Mouse (Mus musculus): ENCODE measurements around the gene Glud1.

Glud1 gene

GRCm38 (mm10) chr14:34310234-34310965 is at the start of gene Glud1, which contains the start of gene Shld2:
Gene Glud1 (plus strand): TSS chr14:34310727.
Gene Shld2 (minus strand): TSS chr14:34310493.
- peak; percentile 96 for DNase-seq

DNA sequence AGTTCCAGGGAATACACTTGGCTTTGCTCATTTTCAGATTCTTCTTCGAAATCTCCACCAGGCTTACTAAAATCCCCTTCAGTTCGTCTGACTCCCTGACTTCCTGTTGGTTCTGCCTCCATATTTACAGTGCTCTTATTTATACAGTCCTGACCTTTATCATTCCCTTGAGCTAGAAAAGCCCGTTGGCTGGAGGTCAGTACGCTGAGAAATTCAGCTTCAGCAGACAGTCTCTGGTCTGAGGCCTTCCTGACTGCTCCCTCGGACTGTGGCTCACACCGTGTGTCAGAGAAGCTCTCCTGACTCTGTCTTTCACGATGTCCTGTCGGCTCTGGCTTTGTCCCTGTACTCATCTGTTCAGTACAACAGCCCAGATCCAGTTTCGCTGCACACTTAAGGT is 42.5 kb upstream of the Glud1 start:
- no peak for DNase-seq

- no peak for DNase-seq
These were observed 37.2 kb upstream of the Glud1 start for GRCm38 (mm10) chr14:34273280-34273679.

DNA sequence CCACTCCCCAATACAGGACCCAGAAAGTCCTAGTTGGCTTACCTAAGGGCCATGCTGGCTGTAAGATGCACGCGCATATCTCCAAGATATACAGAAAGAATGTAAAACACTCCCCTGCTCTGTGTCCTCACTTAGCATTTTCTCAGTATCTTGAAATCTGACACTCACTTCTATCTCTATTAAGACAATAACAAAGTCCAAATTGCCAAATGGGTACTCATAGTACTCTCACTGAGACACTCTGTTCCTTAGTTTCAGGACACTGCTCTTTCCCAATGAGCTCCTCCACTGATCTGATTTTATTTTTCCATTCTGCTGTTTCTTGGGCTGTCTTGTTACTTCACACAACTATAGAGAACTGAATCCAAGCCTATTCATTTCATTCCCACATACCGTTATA is 36.4 kb upstream of the Glud1 start:
- DNase-seq, result no peak

GRCm38 (mm10) chr14:34275225-34275624 is 35.3 kb upstream of the Glud1 start:
- no peak for DNase-seq

DNA sequence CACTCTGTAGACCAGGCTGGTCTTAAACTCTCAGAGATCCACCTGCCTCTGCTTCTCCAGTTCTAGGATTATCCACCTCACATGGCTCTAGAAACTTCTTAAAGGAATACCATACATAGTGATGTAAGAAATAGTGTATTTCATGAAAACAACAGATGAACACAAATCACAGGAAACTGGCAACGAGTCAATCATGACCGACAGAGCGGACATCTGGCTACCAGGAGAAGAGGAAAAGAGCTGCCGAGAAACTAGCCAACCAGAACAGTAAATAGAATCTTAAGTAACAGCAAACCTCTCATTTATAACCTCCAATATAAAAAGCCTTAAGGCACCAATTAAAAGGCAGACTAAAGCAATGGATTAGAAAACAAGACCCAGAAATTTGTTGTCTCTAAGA is 30.8 kb upstream of the Glud1 start:
- DNase-seq, result no peak

DNA sequence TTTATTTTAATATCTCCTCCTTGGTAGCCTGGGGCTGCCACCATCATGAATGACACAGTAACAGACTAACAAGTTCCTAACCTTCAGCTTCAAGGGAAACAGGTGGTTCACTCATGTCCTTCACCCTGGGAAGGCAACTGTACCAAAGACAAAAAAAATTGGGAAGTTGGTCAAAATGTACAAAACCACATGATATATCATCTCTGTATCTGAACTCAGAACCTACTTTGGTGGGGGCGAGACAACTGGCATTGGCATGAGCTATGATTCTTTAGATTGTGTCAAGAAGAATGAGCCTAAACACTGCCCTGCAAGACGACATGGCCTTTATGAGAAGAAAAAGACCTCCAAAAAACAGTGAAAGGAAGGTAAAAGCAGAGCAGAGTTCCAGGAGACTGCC is 29.7 kb upstream of the Glud1 start:
- no peak for DNase-seq

DNA sequence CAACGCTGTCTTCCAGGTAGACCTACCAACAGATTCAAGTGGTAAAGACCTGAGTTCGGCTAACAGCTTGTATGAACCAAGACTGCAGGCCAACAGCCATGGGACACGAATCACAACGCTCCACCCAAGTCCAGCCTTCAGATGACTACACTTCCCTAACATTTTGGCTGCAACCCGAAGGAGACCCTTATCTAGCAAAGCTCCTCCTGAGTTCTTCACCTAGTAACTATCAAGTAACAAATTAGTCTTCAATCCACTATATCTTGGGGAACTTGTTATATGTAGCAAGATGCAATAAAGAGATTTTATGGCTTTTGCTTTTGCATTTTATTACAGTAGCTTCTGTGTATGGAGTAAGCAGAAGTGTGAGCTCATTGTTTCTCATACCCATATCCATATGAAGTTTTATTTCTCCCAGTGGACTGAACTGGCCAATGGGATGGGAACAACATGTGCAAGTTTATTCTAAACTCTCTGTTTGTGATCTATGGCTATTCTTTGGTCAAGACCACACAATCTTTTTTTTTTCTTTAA is 28.7 kb upstream of the Glud1 start:
- DNase-seq, result no peak

GRCm38 (mm10) chr14:34288396-34288795 is 22.1 kb upstream of the Glud1 start:
- DNase-seq, result no peak

DNA sequence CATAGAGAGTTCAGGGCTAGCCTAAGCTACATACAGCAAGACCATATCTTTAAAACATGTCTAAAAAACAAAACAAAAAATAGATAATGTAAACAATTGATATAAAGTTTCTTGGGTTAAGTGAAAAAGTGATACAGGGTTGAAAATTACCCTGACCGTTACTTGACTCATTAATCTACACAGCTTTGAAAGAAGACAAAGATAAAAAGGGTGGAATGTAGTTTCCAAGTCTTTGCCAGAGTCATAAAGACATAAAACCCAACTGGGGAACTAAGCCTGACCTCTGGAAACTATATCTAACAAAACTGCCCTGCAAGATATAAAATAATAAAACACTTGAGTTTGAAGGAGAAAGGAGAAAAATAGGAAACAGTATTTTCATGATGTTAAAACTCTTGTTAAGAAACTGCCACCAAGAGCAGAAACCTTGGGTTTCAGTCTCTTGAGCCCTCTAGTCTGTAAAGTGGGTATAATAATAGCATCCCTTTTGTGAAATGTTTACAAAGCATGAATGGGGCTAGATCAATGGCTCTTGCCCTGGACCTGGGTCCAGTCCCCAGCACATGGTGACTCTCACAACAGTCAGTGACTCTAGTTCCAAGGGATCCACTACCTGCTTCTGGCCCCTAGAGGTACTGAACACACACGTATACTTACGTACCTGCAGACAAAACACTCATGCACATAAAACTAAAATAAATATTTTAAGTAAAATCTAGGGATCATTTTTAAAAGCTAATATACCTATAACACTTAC is 21.1 kb upstream of the Glud1 start:
- DNase-seq, result no peak

DNA sequence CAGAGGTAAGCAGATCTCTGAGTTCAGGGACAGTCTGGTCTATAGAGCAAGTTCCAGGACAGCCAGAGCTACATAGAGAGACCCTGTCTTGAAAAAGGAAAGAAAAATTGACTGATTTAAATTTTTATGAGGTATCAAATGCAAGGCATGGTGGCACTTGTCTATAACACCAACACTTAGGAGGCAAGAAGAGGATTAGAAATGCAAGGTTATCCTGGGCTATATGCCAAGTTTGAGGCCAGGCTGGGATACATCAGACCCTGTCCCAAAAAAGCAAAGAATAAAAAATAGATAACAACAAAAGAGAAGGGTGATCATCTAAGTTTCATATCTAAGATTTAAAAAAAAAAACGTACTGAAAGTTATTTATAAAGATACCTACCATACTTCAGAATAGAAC is 20.3 kb upstream of the Glud1 start:
- no peak for DNase-seq

DNA sequence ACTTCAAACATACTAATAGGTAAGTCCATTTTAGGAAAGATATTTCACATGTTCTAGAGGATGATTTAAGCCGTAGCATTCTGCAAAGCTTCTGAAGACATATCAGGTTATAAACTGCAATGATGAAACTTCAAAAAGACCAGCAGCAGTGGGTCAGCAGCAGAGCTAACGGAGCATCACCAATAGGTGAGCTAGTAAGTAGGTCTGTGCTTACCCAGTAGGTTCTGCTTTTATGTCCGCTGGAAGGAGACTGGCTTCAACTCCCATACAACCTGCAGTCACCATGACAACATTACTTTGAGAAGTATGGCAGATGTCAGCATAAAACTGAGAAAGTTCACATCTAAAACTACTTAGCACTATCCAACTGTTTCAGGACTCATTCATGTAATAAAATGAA is 16.9 kb upstream of the Glud1 start:
- no peak for DNase-seq

- no peak for DNase-seq
These were observed 14.2 kb upstream of the Glud1 start for GRCm38 (mm10) chr14:34296350-34296749.

DNA sequence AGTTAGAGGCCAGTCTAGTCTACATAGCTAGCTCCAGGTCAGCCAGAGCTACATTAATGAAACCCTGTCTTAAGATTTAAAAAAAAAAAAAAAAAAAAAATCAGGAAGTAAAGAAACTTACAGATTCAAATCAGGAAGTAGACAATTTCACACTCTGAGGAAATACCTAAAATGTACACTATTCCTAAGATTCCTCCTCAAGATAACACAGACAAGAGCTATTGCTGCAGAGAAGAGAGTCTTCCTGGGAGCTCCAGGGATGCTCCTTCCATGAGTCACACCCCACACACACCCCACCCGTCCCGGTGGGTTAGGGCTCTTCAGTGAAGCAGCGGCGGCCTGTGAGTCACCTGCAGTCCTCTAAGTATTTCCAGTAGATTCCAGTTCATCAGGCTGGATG is 13.5 kb upstream of the Glud1 start:
- DNase-seq, result no peak

DNA sequence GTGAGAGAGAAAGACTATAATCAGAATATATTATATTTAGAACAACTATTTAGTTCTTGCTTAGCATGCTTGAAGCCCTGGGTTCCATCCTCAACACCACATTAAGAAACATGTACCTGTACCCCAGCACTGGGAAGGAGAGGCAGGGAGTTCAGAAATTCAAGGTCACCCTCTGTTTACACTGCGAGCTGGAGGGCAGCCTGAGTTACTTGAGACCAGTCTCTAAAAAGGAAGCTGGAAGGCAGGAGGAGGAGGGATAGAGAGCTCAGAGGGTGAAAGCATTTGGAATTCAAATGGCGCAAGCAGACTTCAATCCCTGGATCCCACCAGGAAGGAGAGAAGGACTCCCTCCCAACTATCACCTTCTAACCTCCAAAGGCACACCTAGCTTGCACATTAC is 12.9 kb upstream of the Glud1 start:
- DNase-seq, result no peak

GRCm38 (mm10) chr14:34298871-34299700 is 11.4 kb upstream of the Glud1 start:
- no peak for DNase-seq

- DNase-seq, result no peak
These were observed 7.8 kb upstream of the Glud1 start for GRCm38 (mm10) chr14:34302681-34303242.

- no peak for DNase-seq
These were observed 7.3 kb upstream of the Glud1 start for GRCm38 (mm10) chr14:34303265-34303680.

GRCm38 (mm10) chr14:34309266-34309665 is 1.3 kb upstream of the Glud1 start:
- DNase-seq, result no peak

- DNase-seq, result no peak
These were observed 657 bp upstream of the Glud1 start for GRCm38 (mm10) chr14:34309907-34310233.

DNA sequence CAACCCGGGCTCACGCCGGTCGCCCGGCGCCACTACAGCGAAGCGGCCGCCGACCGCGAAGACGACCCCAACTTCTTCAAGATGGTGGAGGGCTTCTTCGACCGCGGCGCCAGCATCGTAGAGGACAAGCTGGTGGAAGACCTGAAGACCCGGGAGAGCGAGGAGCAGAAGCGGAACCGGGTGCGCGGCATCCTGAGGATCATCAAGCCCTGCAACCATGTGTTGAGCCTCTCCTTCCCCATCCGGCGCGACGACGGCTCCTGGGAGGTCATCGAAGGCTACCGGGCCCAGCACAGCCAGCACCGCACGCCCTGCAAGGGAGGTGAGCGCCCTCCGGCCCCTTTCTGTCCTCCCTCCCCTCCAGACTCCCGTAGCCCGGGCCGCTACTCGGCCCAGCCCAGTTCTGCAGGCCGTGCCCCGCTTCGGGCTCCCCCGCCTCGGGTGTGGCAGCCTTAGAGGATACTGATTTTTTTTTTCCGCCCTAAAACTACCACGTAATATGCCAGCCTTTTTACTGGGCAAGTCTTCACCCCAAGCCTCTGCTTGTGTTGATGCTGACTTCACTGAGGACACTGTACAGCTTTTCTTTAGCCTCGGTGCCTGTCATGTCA is 599 bp downstream of the Glud1 start:
- DNase-seq, result peak; percentile 62

DNA sequence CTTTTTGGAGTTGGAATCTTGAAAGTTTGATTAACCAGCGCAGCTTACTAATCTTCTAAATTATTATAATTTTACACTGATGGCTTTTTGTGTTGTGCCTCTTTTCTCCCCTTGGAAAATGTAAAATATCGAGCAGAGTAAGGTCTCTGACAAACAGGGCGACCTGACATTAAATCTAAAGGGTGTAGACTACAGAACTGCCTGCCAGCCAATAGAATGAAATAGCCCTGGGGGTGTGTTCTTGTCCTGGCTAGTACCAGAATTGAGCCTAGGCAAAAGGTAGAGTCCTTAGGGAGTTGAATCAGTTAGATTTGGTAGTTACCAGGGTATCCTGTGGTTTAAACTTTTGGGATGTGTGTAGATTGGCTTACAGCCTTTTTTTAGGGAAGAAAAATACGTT is 1.2 kb downstream of the Glud1 start:
- DNase-seq, result peak; percentile 19
